Mouse (Mus musculus) Muller cell, postnatal 12 days (primary cell): ENCODE data around the gene Tsen15.
A peak's percentile ranks its signal among the peaks of the same experiment; 100 is the strongest.

Experiments
- DNase-seq: peaks from one replicate; pipeline ENCODE4 v3.0.0-alpha.2; 2015; ENCODE audit errors: inconsistent ontology term

Gene Tsen15

GRCm38 (mm10) chr1:152386188-152386835 is at the start of gene Tsen15:
Gene Tsen15, minus strand, starts transcription at chr1:152386688.
- peak; percentile 87 for DNase-seq

- no peak for DNase-seq
These were observed 47.7 kb upstream of the Tsen15 start for GRCm38 (mm10) chr1:152434166-152434565.

- DNase-seq: no peak
These were observed 43.3 kb upstream of the Tsen15 start for GRCm38 (mm10) chr1:152429805-152430204.

- DNase-seq: no peak
These were observed 41.6 kb upstream of the Tsen15 start for GRCm38 (mm10) chr1:152427912-152428581.

GRCm38 (mm10) chr1:152423052-152423451 is 36.6 kb upstream of the Tsen15 start:
- no peak for DNase-seq

GRCm38 (mm10) chr1:152422295-152422694 is 35.8 kb upstream of the Tsen15 start:
- peak; percentile 28 for DNase-seq

- no peak for DNase-seq
These were observed 31.1 kb upstream of the Tsen15 start for GRCm38 (mm10) chr1:152417602-152418001.

GRCm38 (mm10) chr1:152416306-152416904 is 29.9 kb upstream of the Tsen15 start:
- no peak for DNase-seq

GRCm38 (mm10) chr1:152414451-152414850 is 28.0 kb upstream of the Tsen15 start:
- DNase-seq: peak; percentile 56

- no peak for DNase-seq
These were observed 27.5 kb upstream of the Tsen15 start for GRCm38 (mm10) chr1:152413961-152414360.

- DNase-seq: no peak
These were observed 26.6 kb upstream of the Tsen15 start for GRCm38 (mm10) chr1:152413116-152413515.

GRCm38 (mm10) chr1:152410657-152411056 is 24.2 kb upstream of the Tsen15 start:
- peak; percentile 81 for DNase-seq

- no peak for DNase-seq
These were observed 22.9 kb upstream of the Tsen15 start for GRCm38 (mm10) chr1:152409356-152409755.

- DNase-seq: peak; percentile 90
These were observed 20.8 kb upstream of the Tsen15 start for GRCm38 (mm10) chr1:152407021-152407946.

- peak; percentile 54 for DNase-seq
These were observed 14.4 kb upstream of the Tsen15 start for GRCm38 (mm10) chr1:152400556-152401540.

- DNase-seq: peak; percentile 73
These were observed 13.5 kb upstream of the Tsen15 start, which contains the start of gene Colgalt2 for GRCm38 (mm10) chr1:152399790-152400555. Gene Colgalt2, plus strand, starts transcription at chr1:152399830.

GRCm38 (mm10) chr1:152398708-152399107 is 12.2 kb upstream of the Tsen15 start:
- no peak for DNase-seq

- DNase-seq: no peak
These were observed 8.5 kb upstream of the Tsen15 start for GRCm38 (mm10) chr1:152394956-152395515.

- DNase-seq: no peak
These were observed 7.6 kb upstream of the Tsen15 start for GRCm38 (mm10) chr1:152394137-152394536.
